In genomic region chr10:111712991-111713390, GRCm38 (mm10) we compare ENCODE assay signal across 15 mouse cellular contexts.
"Had no signal": no experiment of that assay in that cellular context is flagged by ENCODE, and none has a peak within 500 bp of the region (broad histone marks: within the 10 kb centered on the region; RNA-seq: fewer than 3 reads in every experiment).

No protein-coding gene starts in this region.

- H3K9me3 ChIP-seq: limb, embryonic 10.5 days; liver, embryonic 12.5 days; liver, embryonic 15.5 days; midbrain, embryonic 12.5 days had no signal

- H3K36me3 ChIP-seq: limb, embryonic 10.5 days; limb, embryonic 13.5 days; liver, embryonic 12.5 days; liver, embryonic 15.5 days; midbrain, embryonic 12.5 days had no signal

- H3K4me2 ChIP-seq: limb, embryonic 13.5 days; liver, embryonic 12.5 days; liver, embryonic 15.5 days; midbrain, embryonic 12.5 days had no signal

- ATAC-seq: liver, embryonic 12.5 days; midbrain, embryonic 16.5 days had no signal

- H3K4me1 ChIP-seq: limb, embryonic 13.5 days; liver, embryonic 12.5 days; liver, embryonic 15.5 days; midbrain, embryonic 12.5 days had no signal

- H3K27me3 ChIP-seq: limb, embryonic 13.5 days; liver, embryonic 12.5 days; liver, embryonic 15.5 days; midbrain, embryonic 12.5 days had no signal

- H3K4me3 ChIP-seq: limb, embryonic 10.5 days; limb, embryonic 13.5 days; liver, embryonic 12.5 days; liver, embryonic 15.5 days; midbrain, embryonic 12.5 days had no signal

- H3K27ac ChIP-seq: limb, embryonic 10.5 days; limb, embryonic 13.5 days; liver, embryonic 12.5 days; liver, embryonic 15.5 days; midbrain, embryonic 12.5 days had no signal

- DNase-seq: kidney, adult 9 months; kidney, postnatal 14 days; kidney, postnatal 4 days; liver; lung, adult 2 months; lung, postnatal 14 days; lung, postnatal 4 days; thymus, adult 18-20 months; thymus, postnatal 36 days had no signal

- H3K9ac ChIP-seq: limb, embryonic 13.5 days; liver, embryonic 12.5 days; liver, embryonic 15.5 days; midbrain, embryonic 12.5 days had no signal
